Mouse (Mus musculus): ENCODE measurements around the gene Pih1d1. TPM values are rescaled to one million over a fixed set of nuclear protein-coding genes. Genes with fewer than 3 reads are reported as not detected.

The Pih1d1 gene
- polyA plus RNA-seq, 1 experiment from 2014 or later: 90.2 TPM

DNA sequence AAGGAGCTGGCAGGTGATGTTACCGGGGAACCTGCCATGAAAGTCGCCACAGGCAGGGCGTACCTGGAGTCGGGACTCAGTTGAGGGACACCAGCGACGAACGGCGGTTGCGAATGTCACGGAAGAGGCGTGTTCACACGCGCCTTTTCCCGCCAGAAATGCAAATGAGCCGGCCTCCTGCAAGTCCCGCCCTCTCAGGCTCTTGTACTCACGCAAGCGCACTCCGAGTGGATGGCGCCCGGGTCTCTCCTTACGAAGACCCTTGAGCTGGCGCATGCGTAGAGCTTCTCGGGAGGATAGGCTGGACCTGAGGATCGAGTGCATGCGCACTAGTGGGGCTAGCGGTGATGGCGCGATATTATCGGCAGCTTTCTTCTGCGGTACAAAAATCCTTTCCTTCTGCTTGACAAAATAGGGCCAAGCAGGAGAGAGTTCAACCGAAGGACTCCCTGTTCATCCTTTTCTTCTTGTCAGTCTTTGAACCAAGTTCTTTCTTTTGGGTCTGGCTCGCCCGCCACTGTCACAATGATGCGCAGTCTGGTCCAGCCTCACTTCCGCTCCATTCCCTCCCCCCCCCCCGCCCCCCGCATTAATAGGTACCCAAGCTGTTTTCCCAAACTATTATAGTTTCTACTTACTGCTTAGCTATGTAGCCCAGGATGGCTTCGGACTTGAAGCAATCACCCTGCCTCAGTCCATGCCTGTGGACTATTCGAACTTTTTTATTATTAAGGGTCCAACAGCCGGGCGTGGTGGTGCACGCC is 50.5 kb downstream of the Pih1d1 start, which contains the start of gene Ccdc155:
TSS of gene Ccdc155 (minus strand) at position 513 of the 764 bp plus-strand sequence.
- WGBS: 9% methylated on average over 44 of the region's 44 CpGs
- no peak within 1 kb of the TSS for H3K27ac ChIP-seq
- peak within 1 kb of the TSS; percentile 35; the same call in 1 of the 2 replicates for H3K9ac ChIP-seq
- H3K4me1 ChIP-seq: no peaks in the 10 kb centered on the region
- peaks cover under 1% of the 10 kb centered on the region for H3K27me3 ChIP-seq (replicated peaks)
- H3K4me2 ChIP-seq (replicated peaks): peak within 1 kb of the TSS; percentile 61
- H3K36me3 ChIP-seq: no peaks in the 10 kb centered on the region
- H3K9me3 ChIP-seq: no peaks in the 10 kb centered on the region
- ATAC-seq (ENCODE audit: low FRiP score, low read depth): peak; percentile 97
- peak within 1 kb of the TSS; percentile 41 for H3K4me3 ChIP-seq

DNA sequence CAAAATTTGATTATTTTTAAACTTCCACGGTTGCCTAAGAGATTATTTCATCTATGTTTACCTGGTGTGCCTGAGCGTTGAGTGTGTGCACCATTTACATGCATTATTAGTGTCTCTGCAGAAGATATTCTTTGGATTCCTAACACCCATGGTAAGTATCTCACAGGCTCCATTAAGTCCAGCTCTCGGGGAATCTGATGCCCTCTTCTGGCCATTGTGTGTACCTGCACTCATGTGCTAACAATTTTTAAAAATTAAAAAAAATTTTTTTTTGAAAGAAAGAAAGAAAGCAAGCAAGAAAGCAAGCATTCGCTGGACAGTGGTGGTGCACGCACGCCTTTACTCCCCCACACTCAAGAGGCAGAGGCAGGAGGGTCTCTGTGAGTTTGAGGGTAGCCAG is 54.2 kb downstream of the Pih1d1 start:
- no peak overlapping the region for H3K9ac ChIP-seq
- H3K9me3 ChIP-seq: no peaks in the 10 kb centered on the region
- H3K4me1 ChIP-seq: no peaks in the 10 kb centered on the region
- WGBS: 77% methylated on average over 6 of the region's 6 CpGs
- no peak overlapping the region for H3K4me2 ChIP-seq (replicated peaks)
- no peak overlapping the region for H3K27ac ChIP-seq
- no peaks in the 10 kb centered on the region for H3K36me3 ChIP-seq
- peaks cover 28% of the 10 kb centered on the region for H3K27me3 ChIP-seq (replicated peaks)
- no peak for ATAC-seq (ENCODE audit: low FRiP score, low read depth)
- H3K4me3 ChIP-seq: no peak overlapping the region

MicroRNA genes within 50 kb of the gene (microRNA counts, 519-probe panel; counts per million panel counts)
- 3,284 counts per million, percentile 72 among the panel's probes with 10 or more counts for microRNA mmu-miR-150

Small RNA genes within 50 kb of the gene (microRNA-seq; reads per million reads assigned to microRNA genes)
- gene Mir150 (17.0 reads per million, percentile 28 among the genes with 10 or more reads in this experiment), gene Mir5121 (16.6 reads per million, percentile 28 among the genes with 10 or more reads in this experiment), gene Mir7055 (not detected)

Other genes starting within 250 kb of the Pih1d1 start
- 97.9 and 100 TPM in 2 replicates for gene Ap2a1, start 224.8 kb upstream of the Pih1d1 start, polyA plus RNA-seq (2016; fragmentation: Nextera tagmentation; extraction: Ambion mirVana)
- gene Tsks, start 211.1 kb upstream of the Pih1d1 start, polyA plus RNA-seq (2016; fragmentation: Nextera tagmentation; extraction: Ambion mirVana): 0.14 TPM in 1 of 2 replicates, not detected in the other
- gene Cpt1c, start 179.5 kb upstream of the Pih1d1 start, polyA plus RNA-seq (2016; fragmentation: Nextera tagmentation; extraction: Ambion mirVana): 39.7 and 44.1 TPM in 2 replicates
- 595 and 646 TPM in 2 replicates for gene Prmt1, start 167.7 kb upstream of the Pih1d1 start, polyA plus RNA-seq (2016; fragmentation: Nextera tagmentation; extraction: Ambion mirVana)
- 71.0 and 73.4 TPM in 2 replicates for gene Irf3, start 156.7 kb upstream of the Pih1d1 start, polyA plus RNA-seq (2016; fragmentation: Nextera tagmentation; extraction: Ambion mirVana)
- 41.1 and 42.9 TPM in 2 replicates for gene Bcl2l12, start 155.6 kb upstream of the Pih1d1 start, polyA plus RNA-seq (2016; fragmentation: Nextera tagmentation; extraction: Ambion mirVana)
- 47.2 and 47.3 TPM in 2 replicates for gene Scaf1, start 137.9 kb upstream of the Pih1d1 start, polyA plus RNA-seq (2016; fragmentation: Nextera tagmentation; extraction: Ambion mirVana)
- 16.8 and 18.4 TPM in 2 replicates for gene Rras, start 136.3 kb upstream of the Pih1d1 start, polyA plus RNA-seq (2016; fragmentation: Nextera tagmentation; extraction: Ambion mirVana)
- 11.8 and 14.0 TPM in 2 replicates for gene Prr12, start 101.4 kb upstream of the Pih1d1 start, polyA plus RNA-seq (2016; fragmentation: Nextera tagmentation; extraction: Ambion mirVana)
- gene Nosip, start 91.9 kb upstream of the Pih1d1 start, polyA plus RNA-seq (2016; fragmentation: Nextera tagmentation; extraction: Ambion mirVana): 56.5 and 63.0 TPM in 2 replicates
- 15.2 and 17.9 TPM in 2 replicates for gene Prrg2, start 91.6 kb upstream of the Pih1d1 start, polyA plus RNA-seq (2016; fragmentation: Nextera tagmentation; extraction: Ambion mirVana)
- gene Rcn3, start 62.1 kb upstream of the Pih1d1 start, polyA plus RNA-seq (2016; fragmentation: Nextera tagmentation; extraction: Ambion mirVana): 125 and 139 TPM in 2 replicates
- 14.1 and 15.7 TPM in 2 replicates for gene Fcgrt, start 50.5 kb upstream of the Pih1d1 start, polyA plus RNA-seq (2016; fragmentation: Nextera tagmentation; extraction: Ambion mirVana)
- 1,089 and 1,117 TPM in 2 replicates for gene Rps11, start 29.9 kb upstream of the Pih1d1 start, polyA plus RNA-seq (2016; fragmentation: Nextera tagmentation; extraction: Ambion mirVana)
- gene Rpl13a, start 25.5 kb upstream of the Pih1d1 start, polyA plus RNA-seq (2016; fragmentation: Nextera tagmentation; extraction: Ambion mirVana): 974 and 1,017 TPM in 2 replicates
- not detected in 2 replicates for gene Gm45713, start 18.1 kb upstream of the Pih1d1 start, polyA plus RNA-seq (2016; fragmentation: Nextera tagmentation; extraction: Ambion mirVana)
- gene Flt3l, start 17.9 kb upstream of the Pih1d1 start, polyA plus RNA-seq (2016; fragmentation: Nextera tagmentation; extraction: Ambion mirVana): 1.0 and 1.3 TPM in 2 replicates
- 37.8 and 42.4 TPM in 2 replicates for gene Aldh16a1, start 281 bp downstream of the Pih1d1 start, polyA plus RNA-seq (2016; fragmentation: Nextera tagmentation; extraction: Ambion mirVana)
- gene Slc17a7, start 9.6 kb downstream of the Pih1d1 start, polyA plus RNA-seq (2016; fragmentation: Nextera tagmentation; extraction: Ambion mirVana): 2.0 and 2.6 TPM in 2 replicates
- not detected in 2 replicates for gene Gfy, start 25.3 kb downstream of the Pih1d1 start, polyA plus RNA-seq (2016; fragmentation: Nextera tagmentation; extraction: Ambion mirVana)
- not detected in 2 replicates for gene Pth2, start 26.7 kb downstream of the Pih1d1 start, polyA plus RNA-seq (2016; fragmentation: Nextera tagmentation; extraction: Ambion mirVana)
- 0.42 and 0.74 TPM in 2 replicates for gene Ccdc155, start 50.6 kb downstream of the Pih1d1 start, polyA plus RNA-seq (2016; fragmentation: Nextera tagmentation; extraction: Ambion mirVana)
- gene Dkkl1, start 57.8 kb downstream of the Pih1d1 start, polyA plus RNA-seq (2016; fragmentation: Nextera tagmentation; extraction: Ambion mirVana): 7.5 and 7.6 TPM in 2 replicates
- 173 and 178 TPM in 2 replicates for gene Tead2, start 61.5 kb downstream of the Pih1d1 start, polyA plus RNA-seq (2016; fragmentation: Nextera tagmentation; extraction: Ambion mirVana)
- gene Cd37, start 84.8 kb downstream of the Pih1d1 start, polyA plus RNA-seq (2016; fragmentation: Nextera tagmentation; extraction: Ambion mirVana): 1.1 and 1.2 TPM in 2 replicates
- 0.20 TPM in 1 of 2 replicates, not detected in the other for gene Slc6a16, start 86.8 kb downstream of the Pih1d1 start, polyA plus RNA-seq (2016; fragmentation: Nextera tagmentation; extraction: Ambion mirVana)
- gene Slc6a21, start 123.2 kb downstream of the Pih1d1 start, polyA plus RNA-seq (2016; fragmentation: Nextera tagmentation; extraction: Ambion mirVana): not detected in 2 replicates
- gene Trpm4, start 179.5 kb downstream of the Pih1d1 start, polyA plus RNA-seq (2016; fragmentation: Nextera tagmentation; extraction: Ambion mirVana): 9.6 and 11.0 TPM in 2 replicates
- 0.46 and 0.77 TPM in 2 replicates for gene Hrc, start 181.0 kb downstream of the Pih1d1 start, polyA plus RNA-seq (2016; fragmentation: Nextera tagmentation; extraction: Ambion mirVana)
- gene Ppfia3, start 212.7 kb downstream of the Pih1d1 start, polyA plus RNA-seq (2016; fragmentation: Nextera tagmentation; extraction: Ambion mirVana): 17.1 and 18.1 TPM in 2 replicates
- 3.5 TPM in 2 replicates for gene Lin7b, start 216.3 kb downstream of the Pih1d1 start, polyA plus RNA-seq (2016; fragmentation: Nextera tagmentation; extraction: Ambion mirVana)
- gene Snrnp70, start 241.4 kb downstream of the Pih1d1 start, polyA plus RNA-seq (2016; fragmentation: Nextera tagmentation; extraction: Ambion mirVana): 269 and 286 TPM in 2 replicates